Mouse (Mus musculus) adrenal gland, postnatal 10 days (tissue): ENCODE results near the gene Mob4. TPM values are rescaled to one million over a fixed set of nuclear protein-coding genes. Genes with fewer than 3 reads are reported as not detected.

Experiments
- DNase-seq: peaks from one replicate; pipeline ENCODE4 v3.0.0; 2021; ENCODE audit warnings: mixed read lengths
- total RNA-seq, 2 experiments: library from RNA; stranded (reverse); gene quantifications; 2 replicates each; pipeline ENCODE4 v1.2.3; 2021

Gene Mob4
- total RNA-seq, 2 experiments from 2014 or later = 132 to 252 TPM

DNA sequence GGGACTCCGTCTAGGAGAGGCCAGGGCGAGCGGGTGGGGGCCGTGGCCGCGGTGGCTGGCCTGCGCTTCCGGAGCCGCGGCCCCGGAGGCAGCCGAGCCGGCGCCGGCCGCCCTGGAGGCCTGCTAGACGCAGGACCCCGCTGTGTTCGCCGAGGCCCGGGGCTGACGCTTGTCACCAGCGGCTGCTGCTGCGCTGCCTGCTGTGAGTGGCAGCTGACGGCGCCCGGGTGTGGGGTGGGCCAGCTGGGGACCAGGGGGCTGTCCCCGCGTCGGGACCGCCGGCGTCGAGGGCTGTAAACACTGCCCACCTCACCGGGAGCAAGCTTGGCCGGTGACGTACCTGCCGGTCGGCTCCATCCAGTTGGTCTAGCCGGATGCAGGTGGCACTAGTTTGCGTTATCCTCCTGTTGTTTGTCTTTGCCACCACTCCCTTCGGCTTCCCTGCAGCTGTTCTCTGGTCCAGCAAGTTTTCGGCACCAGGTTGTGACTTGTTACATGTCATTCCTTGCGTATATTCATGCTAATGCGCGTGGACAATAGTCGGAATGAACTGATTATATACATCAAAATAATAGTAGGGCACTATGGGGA lies 488 bp downstream of the Mob4 start:
- DNase-seq = peak; percentile 66

GRCm38 (mm10) chr1:55132308-55132707 lies 1.3 kb downstream of the Mob4 start:
- no peak for DNase-seq

DNA sequence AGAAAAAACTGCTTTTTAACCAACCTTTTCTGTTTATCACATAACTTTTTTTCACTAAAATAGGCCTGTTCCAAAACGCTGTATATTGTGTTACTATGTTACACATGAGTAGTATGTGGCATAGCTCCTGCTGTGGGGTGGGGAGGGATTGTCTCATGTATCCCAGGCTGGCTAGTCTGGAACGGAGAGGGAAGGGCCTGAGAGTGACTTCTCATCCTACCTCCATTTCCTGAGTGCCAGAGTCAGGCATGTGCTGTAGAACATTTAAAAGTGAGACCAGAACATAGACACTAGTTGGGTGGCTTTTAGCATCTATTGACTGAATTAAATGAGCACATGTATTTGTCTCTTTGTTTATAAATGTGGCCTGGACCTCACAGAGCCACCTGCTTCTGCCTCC lies 2.1 kb downstream of the Mob4 start:
- DNase-seq = no peak

GRCm38 (mm10) chr1:55134301-55134700 lies 3.3 kb downstream of the Mob4 start:
- DNase-seq = no peak

- no peak for DNase-seq
Observed at GRCm38 (mm10) chr1:55135846-55136245, 4.8 kb downstream of the Mob4 start.

DNA sequence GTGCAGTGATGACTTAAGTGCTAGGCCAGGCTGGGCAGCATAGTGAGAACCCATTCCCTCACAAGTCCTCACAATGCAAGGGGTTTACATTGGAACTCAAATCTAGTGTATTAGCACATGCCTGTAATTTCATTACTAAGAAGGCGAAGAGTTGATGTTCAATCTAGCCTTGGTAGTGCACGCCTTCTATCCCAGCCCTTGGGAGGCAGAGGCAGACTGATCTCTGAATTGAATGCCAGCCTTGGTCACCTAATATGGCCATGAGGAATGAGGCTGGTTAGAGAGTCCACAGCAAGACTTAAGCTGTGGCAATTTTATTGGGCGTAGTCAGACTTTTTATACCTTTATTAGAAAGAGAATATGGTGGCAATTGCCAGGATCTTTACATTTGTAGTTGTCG lies 13.3 kb downstream of the Mob4 start:
- no peak for DNase-seq

DNA sequence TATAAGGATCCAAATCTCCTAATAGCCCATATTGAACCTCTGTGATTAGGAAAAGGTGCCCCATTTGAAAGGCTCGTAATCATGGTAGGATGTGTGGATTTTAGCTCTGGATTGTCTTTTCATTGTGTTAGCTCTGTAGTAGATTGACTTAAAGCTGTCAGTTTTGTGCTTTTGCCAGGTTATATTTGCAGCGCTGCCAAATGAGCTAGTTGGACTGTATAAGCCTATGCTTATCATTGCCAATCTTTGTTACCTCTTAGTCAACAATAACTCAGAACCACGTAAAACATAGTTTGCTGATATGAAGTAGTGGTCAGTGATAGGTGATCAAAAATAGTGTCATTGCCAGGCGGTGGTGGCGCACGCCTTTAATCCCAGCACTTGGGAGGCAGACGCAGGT lies 14.5 kb downstream of the Mob4 start:
- DNase-seq = no peak

DNA sequence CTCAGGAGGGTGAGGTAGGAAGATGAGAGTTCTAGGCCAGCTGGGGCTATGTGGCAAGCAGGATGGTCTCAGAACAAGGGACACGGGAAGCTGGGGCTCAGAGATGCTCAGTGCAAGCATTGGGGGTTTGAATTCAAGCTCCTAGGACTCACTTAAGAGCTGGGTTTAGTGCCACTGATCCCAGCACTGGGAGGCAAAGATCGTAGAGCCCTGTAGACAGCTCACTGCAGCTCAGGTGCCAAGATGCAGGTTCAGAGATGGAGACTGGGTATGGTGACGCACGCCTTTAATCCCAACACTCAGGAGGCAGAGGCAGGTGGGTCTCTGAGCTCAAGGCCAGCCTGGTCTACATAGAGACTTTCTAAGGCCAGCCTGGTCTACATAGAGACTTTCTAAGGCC lies 26.3 kb downstream of the Mob4 start:
- no peak for DNase-seq

DNA sequence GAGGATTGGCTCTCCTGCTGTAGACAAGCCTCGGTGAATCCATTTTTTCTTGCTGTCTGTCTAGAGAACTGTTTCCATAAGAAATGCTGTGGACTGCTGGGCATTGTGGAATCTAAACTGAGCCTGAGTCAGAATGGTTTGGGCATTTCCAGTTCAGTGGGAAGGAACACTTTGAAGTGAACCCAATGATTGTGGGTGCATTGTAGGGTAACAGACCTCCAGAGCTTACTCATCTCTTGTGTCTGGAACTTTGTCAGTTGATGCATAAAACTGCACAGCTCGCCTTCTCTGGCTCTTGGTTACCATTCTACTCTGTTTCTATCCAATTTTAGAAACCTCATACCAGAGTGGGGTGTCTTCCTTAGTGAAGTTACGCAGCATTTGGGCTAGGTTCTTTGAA lies 27.2 kb downstream of the Mob4 start:
- no peak for DNase-seq

DNA sequence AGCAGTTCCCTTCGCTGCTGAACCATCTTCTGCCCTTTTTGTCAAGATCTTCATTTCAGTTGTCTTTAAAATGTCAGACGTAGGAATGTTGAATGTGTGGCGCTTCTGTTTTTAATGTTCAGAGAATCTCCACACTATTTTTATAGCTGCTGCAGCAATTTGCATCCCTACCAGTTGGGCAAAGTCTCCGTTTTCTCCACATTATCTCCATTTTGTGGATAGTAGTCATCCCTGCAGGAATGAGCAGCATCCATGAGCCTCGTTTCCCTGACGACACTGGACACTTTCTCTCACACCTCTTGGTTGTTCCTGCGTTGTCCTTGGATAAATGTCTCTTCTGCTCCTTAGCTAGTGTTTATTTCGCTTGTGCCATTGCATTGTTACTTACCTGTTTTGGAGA lies 27.8 kb downstream of the Mob4 start:
- no peak for DNase-seq

DNA sequence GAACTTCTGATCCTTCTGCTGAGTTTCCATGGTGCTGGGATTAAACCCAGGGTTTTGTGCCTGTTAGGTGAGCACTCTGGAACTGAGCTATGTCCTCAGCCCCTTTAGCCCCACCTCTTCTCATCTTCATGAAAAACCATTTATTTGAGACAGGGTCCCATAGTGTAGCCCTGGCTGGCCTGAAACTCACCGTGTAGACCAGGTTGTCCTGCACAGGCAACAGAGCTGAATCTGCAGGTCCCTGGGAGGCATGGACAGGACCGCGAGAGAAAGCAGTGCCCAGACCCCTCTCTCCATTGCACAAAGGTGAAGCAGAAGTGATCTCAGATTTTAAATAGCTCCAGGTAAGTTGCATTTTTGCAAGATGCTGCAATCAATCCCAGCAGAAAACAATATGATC lies 29.2 kb downstream of the Mob4 start:
- DNase-seq = no peak

GRCm38 (mm10) chr1:55160831-55161638 lies 30.0 kb downstream of the Mob4 start:
- DNase-seq = peak; percentile 79

DNA sequence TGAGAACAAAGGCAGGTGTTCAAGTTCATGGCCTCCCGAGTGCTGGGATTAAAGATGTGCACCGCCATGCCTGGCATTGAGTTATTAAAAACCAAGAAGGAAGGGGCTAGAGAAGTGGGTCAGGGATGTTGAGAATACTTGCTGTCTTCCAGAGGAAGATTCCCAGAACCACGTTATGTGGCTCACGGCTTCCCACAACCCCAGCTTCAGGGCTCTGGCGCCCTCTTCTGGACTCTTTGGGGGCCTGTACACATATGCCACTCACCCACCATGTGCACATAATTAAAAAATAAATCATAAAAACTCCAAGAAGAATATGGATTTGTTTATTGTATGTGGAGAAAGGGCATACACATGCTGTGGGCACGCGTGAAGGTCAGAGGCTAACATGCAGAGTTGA lies 30.9 kb downstream of the Mob4 start:
- DNase-seq = peak; percentile 66

DNA sequence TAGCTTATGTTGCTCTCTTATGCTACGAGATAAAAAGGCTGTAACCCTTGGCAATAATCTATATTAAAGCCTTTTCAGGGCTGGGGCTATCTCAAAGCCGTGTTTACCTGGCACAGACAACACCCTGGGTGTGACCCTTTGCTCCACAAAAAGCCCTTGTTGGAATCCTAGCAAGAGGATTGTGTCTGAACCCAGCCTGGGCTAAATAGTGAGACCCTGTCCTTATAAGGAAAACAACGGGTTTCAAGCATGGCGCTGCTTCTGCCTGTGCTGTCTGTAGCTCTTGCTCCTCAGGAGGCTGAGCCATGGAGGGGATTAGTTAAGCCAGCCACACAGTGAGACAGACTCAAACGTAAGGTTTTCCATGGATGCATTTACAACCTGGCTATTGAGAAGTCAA lies 31.8 kb downstream of the Mob4 start:
- no peak for DNase-seq

- DNase-seq = peak; percentile 64
Observed at GRCm38 (mm10) chr1:55164005-55164404, 33.0 kb downstream of the Mob4 start.

DNA sequence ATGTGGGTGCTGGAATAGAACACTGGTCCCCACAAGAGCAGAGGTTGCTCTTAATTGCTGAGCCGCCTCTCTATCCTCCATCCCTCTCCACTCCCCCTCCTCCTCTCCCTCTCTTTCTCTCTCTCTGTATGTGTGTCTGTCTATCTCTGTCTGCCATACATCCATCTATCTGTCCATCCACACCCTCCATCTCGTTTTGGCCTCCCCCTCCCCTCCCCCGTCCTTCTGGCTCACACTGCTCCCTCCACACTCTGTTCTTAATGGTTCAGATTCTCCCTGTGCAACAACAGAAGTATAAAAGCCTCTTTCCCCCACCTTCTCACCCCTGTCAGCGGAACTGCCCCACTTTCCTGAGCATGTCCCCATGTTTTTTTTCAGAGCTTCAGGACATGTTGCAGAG lies 36.5 kb downstream of the Mob4 start:
- no peak for DNase-seq

- DNase-seq = no peak
Observed at GRCm38 (mm10) chr1:55168591-55168990, 37.6 kb downstream of the Mob4 start.

DNA sequence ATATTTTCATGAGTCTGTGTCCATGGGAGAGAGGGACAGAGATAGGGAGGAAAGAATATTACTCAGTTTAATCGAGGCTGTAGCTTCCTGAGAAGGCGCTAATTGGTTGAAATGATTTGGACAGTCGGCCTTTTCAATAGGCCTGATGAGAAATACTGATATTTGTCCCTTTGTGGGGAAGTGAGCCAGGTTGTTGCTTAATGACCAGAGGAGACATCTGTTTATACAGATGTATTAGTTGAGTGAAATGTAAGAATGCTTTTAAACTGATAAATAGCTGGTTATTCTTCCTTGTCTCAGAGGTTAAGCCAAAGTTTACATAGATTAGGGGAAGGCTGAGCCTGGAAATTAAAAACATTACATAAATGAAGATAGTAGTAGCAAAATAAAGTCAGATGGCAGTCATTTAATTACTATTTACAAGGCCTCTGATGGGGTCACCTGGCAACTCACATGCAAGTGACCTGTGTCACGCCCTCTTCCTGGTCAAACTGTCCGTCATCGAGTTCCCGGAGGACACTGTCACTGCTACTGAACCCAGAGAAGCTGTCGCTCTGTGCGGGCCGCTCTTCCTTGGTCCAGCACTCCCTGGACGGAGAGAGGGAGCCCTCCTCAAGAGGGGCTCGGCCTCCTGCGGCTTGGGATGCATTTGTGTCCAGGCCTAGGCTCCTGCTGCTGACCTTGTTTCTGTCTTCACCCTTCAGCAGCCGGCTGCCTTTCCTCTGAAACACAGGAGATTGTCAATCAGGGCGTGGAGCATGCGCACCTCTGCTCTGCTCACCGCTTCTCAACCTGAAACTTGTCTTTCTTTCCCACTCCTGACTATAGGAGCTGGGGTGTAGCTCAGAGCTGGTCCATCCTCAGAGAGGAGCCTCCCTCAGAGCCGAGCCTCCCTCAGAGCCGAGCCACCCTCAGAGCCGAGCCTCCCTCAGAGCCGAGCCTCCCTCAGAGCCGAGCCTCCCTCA lies 40.6 kb downstream of the Mob4 start:
- no peak for DNase-seq

- peak; percentile 70 for DNase-seq
Observed at GRCm38 (mm10) chr1:55173720-55174557, 42.9 kb downstream of the Mob4 start.

DNA sequence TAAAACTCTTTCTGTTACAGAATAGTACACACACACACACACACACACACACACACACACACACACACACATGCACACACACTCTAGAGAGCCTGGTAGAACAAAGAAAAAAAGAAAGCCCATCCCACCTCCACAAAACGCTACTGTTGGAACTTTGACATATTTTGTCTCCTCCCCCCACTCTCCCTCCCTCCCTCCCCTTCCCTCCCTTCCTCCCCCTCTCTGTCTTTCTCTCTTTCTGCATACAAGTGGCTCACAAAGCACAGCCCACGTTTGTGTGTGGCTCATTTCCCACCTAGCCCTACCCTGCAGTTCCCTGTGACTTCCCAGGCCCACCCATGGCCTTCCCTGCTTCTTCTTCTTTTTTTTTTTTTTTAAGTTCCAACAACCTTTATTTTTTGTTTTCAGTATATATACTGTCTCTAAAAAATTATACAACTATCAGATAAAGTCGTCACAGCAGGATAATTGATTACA lies 43.6 kb downstream of the Mob4 start:
- no peak for DNase-seq

DNA sequence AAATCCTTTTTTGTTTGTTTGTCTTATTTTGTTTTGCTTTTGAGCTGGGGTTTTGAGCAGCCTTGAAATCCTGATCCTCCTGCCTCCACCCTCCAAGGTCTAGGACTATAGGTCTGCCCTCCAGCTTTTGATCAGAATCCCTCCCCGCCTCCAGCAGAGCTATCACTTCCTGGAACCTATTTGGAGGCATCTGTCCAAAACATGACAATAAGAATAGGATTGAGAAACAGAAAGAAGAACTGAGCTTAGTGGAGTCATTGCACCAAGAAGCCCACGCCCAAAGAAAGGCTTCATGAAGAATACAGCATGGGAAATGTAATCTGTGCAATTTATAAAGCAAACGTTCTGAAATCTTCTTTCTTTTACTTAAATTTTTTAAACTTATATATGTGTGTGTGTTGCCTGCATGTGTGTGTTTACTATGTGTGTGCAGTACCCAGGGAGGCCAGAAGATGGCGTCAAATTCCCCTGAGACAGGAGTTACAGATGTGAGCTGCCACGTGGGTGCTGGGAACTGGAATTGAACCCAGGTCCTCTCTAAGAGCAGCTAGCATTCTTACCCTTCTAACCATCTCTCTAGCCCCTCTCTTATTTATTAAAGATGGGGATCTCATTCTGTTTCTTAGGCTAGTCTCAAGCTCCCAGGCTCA lies 49.0 kb downstream of the Mob4 start:
- no peak for DNase-seq
